Mouse (Mus musculus) megakaryocyte, adult 5-6 weeks (primary cell): ENCODE data around the gene Rpl38. TPM values are rescaled to one million over a fixed set of nuclear protein-coding genes. Genes with fewer than 3 reads are reported as not detected.

ENCODE experiments used
- ATAC-seq: 2 replicates; pipeline ENCODE4 v1.8.0; 2016; ENCODE audit warnings: mild to moderate bottlenecking, inconsistent platforms; ENCODE audit not compliant: poor library complexity, severe bottlenecking
- total RNA-seq, 2 experiments: library from RNA; stranded (forward) in 1 of 2; stranded (reverse) in 1 of 2; fragments of 153-499, 151-499 nt in 1 of 2; fragments of 221-1000, 200-1000 nt in 1 of 2; gene quantifications; 2 replicates each; pipeline versions ENCODE4 v1.2.3 to v1.2.4; 2015 to 2017

The Rpl38 gene
- total RNA-seq, 2 experiments from 2014 or later: 716 to 3,242 TPM

DNA sequence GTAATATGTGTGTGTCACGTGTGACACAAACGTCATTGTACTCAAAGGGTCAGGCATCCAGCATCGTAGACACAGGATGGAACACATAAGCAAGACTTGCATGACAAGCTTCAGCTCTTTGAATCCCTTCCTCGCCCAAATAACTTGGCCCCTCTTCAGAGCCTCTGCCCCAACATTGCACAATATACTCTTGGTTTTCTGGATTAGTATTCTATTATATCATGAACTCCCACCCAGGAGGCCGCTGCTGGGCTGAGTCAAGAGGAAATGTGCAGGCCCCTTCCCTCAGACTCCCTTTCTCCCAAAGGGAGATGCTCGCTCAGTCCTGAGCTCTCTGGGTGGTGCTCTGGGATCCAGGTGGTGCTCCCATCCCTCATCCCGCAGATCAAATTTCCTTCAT is 30.2 kb downstream of the Rpl38 start:
- ATAC-seq: no peak

DNA sequence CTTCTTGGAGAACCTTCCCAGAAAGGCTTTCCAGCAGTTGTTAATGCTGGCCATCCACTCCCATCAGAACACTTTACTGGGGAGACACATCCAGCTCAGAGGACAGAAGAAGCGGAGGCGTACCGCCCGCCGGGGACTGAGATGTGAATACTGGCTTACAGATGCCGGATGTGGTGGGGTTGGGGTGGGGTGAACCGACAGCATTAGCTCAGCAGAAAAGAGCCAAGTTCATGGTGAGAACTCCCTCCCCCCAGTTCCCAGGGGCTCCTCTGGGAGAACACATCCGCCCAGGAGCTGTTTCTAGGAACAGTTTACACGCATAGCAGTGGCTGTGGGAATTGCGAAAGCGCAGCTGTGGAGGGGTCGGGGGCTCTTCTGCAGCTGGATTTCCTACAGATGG is 31.2 kb downstream of the Rpl38 start:
- ATAC-seq: no peak

DNA sequence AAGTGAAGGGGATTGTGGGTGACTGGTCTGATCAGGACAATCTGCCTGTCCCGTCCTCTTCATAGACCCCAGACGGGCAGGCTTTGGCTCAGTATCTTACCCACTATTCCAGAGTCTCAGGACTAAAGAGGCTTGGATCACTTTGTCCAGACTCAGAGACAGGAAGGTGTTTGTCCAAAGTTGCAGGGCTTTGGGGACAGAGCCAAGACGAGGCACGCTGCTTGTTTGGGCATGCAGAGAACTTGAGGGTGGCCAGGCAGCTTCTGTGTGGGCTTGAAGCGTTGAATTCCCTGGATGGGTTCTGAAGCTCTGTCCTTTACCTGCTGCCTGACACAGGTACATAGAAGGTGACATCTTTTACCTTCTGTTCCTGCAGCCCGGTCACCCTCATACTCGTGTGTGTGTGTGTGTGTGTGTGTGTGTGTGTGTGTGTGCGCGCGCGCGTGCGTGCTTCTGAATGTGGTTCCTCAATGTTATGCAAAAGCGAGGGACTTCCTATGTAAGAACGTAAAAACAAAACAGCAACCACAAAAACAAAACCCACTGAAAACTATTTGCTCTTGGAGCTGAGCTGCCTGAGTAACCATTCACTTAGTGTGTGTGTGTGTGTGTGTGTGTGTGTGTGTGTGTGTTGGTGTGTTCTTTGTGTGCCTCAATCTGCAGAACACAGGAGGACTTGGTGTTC is 34.1 kb downstream of the Rpl38 start:
- peak; percentile 27; the same call in 1 of the 2 replicates for ATAC-seq

DNA sequence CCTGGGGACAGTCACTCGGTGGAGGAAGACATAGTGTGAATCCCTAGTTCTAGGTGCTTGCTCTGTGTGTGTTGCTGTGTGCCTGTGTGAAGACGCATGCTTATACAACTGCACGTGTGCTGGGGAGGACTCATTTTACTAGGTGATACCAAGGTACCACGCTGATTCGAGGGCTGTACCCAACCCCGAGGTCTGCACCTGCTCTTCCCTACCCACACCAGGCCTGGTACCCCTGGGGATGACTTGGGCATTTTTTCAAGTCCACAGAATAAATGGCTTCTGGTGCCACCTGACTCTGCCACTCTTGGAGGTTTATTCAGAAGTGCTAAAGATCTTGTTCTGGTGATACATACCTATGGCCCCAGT is 34.7 kb downstream of the Rpl38 start:
- ATAC-seq: no peak

DNA sequence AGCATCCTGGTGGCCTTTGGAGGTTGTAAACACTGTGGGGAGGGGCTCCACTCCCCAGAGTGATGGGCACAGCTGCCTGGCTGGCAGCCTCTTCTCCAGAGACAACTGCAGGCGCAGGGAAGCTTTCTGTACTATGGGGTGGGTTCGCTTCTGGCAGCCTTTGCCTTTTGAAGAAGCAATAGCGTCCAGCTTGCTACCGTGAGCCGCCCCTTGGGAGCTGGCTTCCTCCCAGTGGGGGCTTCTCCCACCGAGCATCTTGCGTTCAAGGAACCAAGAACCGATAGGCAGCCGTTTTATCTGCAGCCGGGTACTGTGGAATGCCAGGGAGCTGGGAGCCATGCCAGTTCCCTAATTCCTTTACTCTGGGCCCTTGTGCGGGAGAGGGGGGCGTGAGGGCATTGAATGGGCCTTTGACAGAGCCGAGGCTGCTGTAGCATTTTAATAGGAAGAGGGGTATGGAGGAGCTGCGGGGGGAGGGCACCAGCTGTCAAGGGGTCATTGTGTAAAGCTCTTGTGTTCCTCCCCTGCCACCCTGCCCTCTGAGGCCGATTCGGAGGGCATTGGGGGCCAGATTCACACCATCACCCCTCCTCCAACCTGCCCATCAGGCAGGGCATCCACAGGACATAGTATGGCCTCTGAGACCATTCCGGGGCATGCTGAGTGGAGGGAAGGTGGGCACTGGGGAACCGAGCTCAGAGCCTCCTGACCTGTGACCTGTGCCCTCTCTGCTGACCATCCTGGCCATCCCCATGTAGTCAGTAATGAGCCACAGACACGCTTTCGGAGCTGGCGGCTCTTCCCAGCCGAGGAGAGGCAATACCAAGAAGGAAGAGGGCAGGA is 36.0 kb downstream of the Rpl38 start:
- ATAC-seq: no peak

DNA sequence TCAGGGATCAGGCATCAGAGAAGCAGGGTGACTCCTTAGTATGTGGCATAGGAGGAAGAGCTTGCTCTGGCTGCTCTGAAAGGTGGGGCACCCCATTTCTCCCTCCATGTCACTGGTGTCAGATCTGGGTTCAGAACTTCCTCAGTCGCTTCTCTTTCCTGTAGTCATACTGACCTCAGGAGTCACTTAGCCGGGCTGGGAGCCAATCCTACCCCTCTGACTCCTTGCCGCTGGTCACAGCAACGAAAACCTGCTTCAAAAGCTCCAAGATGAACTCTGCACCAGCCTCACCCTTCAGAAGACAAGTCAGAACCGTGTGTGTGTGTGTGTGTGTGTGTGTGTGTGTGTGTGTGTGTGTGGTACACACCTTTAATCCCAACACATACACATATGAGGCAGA is 38.0 kb downstream of the Rpl38 start:
- ATAC-seq: no peak

DNA sequence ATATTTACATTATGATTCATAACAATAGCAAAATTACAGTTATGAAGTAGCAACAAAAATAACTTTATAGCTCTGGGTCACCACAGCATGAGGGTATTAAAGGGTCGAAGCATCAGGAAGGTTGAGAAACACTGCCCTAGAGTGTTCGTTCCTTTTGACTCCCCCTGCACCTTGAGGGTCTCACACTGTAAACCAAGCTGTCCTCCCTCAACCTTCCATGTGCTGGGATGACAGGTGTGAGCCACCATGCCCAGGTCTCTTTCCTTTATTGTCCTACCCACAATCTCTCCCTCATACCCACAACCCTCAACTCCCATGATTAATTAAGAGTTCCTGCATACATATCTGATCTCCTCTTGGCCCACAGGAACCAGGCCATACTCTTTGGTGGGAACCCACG is 43.1 kb downstream of the Rpl38 start:
- ATAC-seq: no peak

DNA sequence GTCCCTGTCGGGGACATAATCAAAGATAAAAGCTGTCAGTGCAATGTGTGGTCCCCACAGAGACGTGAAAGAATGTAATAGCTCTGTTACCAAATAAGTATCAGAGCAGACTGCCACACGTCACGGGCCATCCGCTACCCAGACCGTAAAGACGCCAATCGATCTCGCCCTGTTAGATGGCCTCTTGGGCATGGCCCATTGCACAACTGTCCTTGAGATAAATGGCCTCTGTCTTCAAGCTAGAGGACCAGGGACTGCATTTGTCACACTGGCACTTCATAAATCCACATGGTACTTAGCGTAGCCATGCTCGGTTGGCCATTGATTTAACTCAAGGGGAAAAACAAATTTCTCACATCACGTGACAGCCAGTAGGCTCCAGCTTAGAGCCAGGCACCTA is 43.5 kb downstream of the Rpl38 start:
- ATAC-seq: no peak

DNA sequence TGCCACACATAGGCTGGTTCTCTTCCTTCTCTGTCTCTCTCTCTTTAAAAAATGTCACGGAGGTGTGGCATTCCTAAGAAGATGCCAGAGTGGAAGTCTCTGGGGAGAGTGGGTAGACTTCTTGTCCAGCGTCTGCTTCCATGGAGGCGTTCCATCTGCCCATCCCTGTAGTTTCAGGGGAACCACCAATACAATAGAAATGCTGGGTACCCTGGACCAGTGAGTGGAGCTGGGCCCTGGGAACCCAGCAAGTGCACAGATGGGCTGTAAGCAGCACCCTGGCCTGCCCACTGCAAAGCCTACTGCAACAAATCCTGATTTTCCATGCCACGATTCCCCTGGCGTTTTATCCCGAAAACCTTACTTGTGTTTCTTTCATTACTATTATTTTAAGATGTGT is 46.2 kb downstream of the Rpl38 start:
- ATAC-seq: no peak

DNA sequence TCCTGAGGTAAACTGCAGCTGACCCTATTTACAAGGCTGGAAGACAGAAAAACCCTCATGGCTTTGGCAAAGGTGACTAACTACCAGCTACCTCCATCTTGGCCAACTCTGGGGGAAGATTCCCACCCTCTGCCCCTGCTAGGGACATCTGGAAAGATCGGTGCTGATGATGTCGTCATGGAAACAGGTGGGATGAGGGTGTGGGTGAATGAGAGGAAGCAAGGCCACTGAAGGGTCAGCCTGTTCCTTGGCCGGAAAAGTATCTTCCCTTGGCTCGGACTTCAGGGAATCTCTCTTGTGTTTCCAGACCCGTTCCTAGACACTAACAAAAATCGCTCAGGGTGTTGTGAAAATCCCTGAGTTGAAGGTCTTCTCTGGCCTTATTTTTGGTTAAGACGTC is 47.2 kb downstream of the Rpl38 start:
- ATAC-seq: no peak

DNA sequence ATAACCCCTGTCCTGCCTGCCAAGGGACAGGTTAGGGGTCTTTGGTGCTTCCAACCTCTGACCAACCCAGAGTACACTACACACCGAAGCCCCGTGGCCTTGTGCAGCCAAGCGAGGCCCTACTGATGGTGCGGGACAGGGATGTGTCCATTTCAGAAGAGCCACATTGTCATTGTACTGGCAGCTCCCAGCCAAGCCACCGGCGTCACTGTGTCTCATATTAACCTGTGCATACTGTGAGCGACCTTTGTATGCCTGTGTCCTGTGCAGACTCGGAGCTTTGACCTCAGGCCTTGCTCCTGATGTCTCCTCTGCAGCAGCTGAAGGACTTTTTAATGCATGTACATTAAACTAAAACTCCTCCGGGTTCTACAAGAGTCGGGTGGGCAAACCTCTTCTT is 52.2 kb downstream of the Rpl38 start:
- ATAC-seq: no peak

Other genes with a start within 250 kb of the Rpl38 start
- 0.27 and 0.40 TPM in 2 replicates for gene Ttyh2, start 6.9 kb downstream of the Rpl38 start, total RNA-seq (2015)
- 0.73 and 0.88 TPM in 2 replicates for gene Ttyh2, start 6.9 kb downstream of the Rpl38 start, total RNA-seq (2017)
- not detected in 2 replicates for gene Dnaic2, start 58.9 kb downstream of the Rpl38 start, total RNA-seq (2015)
- gene Dnaic2, start 58.9 kb downstream of the Rpl38 start, total RNA-seq (2017): not detected in 2 replicates
- 0.16 and 0.27 TPM in 2 replicates for gene Kif19a, start 96.9 kb downstream of the Rpl38 start, total RNA-seq (2015)
- 0.11 and 0.69 TPM in 2 replicates for gene Kif19a, start 96.9 kb downstream of the Rpl38 start, total RNA-seq (2017)
- not detected in 2 replicates for gene Btbd17, start 127.4 kb downstream of the Rpl38 start, total RNA-seq (2015)
- not detected in 2 replicates for gene Btbd17, start 127.4 kb downstream of the Rpl38 start, total RNA-seq (2017)
- gene Gpr142, start 130.4 kb downstream of the Rpl38 start, total RNA-seq (2015): not detected in 2 replicates
- not detected in 2 replicates for gene Gpr142, start 130.4 kb downstream of the Rpl38 start, total RNA-seq (2017)
- gene Gprc5c, start 182.6 kb downstream of the Rpl38 start, total RNA-seq (2015): 0.04 and 0.32 TPM in 2 replicates
- gene Gprc5c, start 182.6 kb downstream of the Rpl38 start, total RNA-seq (2017): 0.37 and 0.89 TPM in 2 replicates
- 38.1 and 38.5 TPM in 2 replicates for gene Cd300a, start 221.5 kb downstream of the Rpl38 start, total RNA-seq (2015)
- gene Cd300a, start 221.5 kb downstream of the Rpl38 start, total RNA-seq (2017): 71.1 and 83.8 TPM in 2 replicates